Mouse (Mus musculus): Measurements from ENCODE around the gene Pfkfb2. TPM values are rescaled to one million over a fixed set of nuclear protein-coding genes. Genes with fewer than 3 reads are reported as not detected.

The Pfkfb2 gene
- 21.3 and 21.5 TPM in 2 replicates for polyA plus RNA-seq (2015; fragmentation: Nextera tagmentation; extraction: Ambion mirVana)

DNA sequence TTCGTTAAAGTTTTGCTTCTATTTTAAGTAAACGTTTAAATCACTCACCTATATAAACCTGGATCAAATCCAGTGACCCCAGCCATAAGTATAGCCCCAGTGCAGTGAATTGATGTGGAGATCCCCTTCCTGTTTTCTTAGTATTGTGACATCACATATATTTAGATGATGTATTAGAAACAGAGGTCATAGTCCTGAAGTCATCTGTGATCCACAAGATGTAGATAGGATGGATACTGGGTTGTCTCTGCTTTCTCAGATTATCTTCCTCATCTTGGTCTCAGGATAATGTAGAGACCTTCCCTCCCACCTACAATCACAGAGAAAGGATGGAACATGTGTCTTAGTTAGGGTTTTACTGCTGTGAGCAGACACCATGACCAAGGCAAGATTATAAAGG, at the start of gene Pfkfb2:
Gene Pfkfb2, minus strand, starts transcription at position 101 of the 400 bp plus-strand sequence.
- Histone ChIP-seq H3K27me3 (no peaks in the 10 kb centered on the region), H3K9me3 (no peaks in the 10 kb centered on the region), H3K4me2 (replicated peaks) (no peak within 1 kb of the TSS), H3K36me3 (no peaks in the 10 kb centered on the region), H3K9ac (replicated peaks) (no peak within 1 kb of the TSS), H3K4me1 (replicated peaks) (0 out of 2 replicates have a peak, but pooled peaks cover 12% of the 10 kb centered on the region), H3K4me3 (replicated peaks) (no peak within 1 kb of the TSS), H3K27ac (no peak within 1 kb of the TSS)
- 89% methylated on average over 2 of the region's 2 CpGs for WGBS
- ATAC-seq: no peak

DNA sequence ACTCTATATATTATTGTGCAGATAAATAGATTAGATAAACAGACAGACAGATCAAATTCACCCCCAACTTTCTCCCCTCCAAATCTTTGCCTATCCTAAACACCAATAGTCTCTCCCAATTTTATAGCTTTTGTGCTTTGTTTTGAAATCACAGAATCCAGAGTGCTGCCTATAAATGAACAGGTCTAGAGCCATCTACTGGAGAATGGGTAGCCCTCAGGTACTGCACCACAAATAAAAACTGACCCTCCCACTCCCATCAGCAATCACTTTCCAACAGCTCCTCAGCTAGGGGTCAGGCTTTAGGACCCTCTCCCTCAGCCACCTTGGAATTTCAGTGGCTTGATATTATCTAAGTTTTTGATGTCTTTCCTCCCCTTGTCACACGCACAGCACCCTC, 47.6 kb upstream of the Pfkfb2 start:
- no peak overlapping the region for H3K9ac ChIP-seq (replicated peaks)
- H3K9me3 ChIP-seq: no peaks in the 10 kb centered on the region
- no peaks in the 10 kb centered on the region for H3K27me3 ChIP-seq
- ATAC-seq: no peak
- no peak overlapping the region for H3K27ac ChIP-seq
- no peaks in the 10 kb centered on the region for H3K36me3 ChIP-seq
- H3K4me1 ChIP-seq (replicated peaks): 0 out of 2 replicates have a peak, but pooled peaks cover 10% of the 10 kb centered on the region
- H3K4me2 ChIP-seq (replicated peaks): no peak overlapping the region
- H3K4me3 ChIP-seq (replicated peaks): no peak overlapping the region
- WGBS: 89% methylated on average over 1 of the region's 1 CpGs

DNA sequence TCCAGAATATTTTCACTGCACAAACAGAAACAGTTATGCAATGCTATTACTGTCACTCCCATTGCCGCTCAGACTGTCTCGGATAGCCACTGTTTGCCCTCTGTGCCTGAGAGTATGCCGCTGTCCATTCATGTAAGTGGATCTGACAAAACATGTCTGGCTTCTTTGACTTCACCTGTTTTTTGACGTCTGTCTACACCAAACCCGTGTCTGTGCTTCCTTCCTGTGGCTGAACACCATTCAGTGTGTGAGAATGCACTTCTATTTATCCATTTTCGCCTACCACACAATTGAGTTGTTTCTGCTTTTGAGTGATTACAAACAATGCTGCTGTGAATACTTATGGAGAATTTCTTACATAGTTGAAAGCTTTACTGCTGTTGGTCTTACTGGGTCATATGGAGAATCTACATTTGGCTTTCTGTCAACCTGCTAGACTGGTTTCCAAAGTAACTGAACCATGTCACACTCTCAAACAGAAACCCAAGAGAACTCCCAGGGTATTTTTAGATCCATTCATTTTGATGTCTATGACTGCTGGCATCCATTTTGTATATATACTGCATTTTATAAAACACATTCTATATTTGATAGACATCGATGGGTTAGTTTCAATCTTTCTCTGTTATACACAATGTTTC, 46.8 kb upstream of the Pfkfb2 start:
- no peaks in the 10 kb centered on the region for H3K9me3 ChIP-seq
- H3K27me3 ChIP-seq: no peaks in the 10 kb centered on the region
- no peaks in the 10 kb centered on the region for H3K36me3 ChIP-seq
- WGBS: 78% methylated on average over 7 of the region's 7 CpGs
- no peak overlapping the region for H3K27ac ChIP-seq
- no peak overlapping the region for H3K4me3 ChIP-seq (replicated peaks)
- 0 out of 2 replicates have a peak, but pooled peaks cover 10% of the 10 kb centered on the region for H3K4me1 ChIP-seq (replicated peaks)
- H3K9ac ChIP-seq (replicated peaks): no peak overlapping the region
- H3K4me2 ChIP-seq (replicated peaks): no peak overlapping the region
- no peak for ATAC-seq

DNA sequence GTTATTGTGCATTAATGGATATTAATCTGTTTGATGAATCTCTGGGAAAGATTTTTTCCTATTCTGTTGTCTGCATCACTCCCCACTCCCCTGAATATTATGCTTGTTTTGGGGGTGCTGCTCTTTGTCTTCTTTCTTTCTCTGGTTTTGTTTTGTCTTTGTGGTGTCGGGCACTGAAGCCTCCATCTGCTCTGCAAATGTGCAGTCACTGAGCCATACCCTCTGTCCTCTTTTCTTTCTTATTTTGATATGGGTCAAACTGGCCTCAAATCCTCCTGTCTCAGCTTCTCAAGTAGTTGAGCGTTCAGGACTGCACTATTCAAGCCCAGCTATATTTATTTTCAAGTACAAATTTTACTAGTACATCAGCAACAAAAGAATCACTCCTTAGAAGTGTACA, 46.2 kb upstream of the Pfkfb2 start:
- WGBS: 38% methylated on average over 2 of the region's 2 CpGs
- 0 out of 2 replicates have a peak, but pooled peaks cover 10% of the 10 kb centered on the region for H3K4me1 ChIP-seq (replicated peaks)
- no peaks in the 10 kb centered on the region for H3K36me3 ChIP-seq
- H3K9ac ChIP-seq (replicated peaks): no peak overlapping the region
- no peak overlapping the region for H3K27ac ChIP-seq
- H3K9me3 ChIP-seq: no peaks in the 10 kb centered on the region
- no peak overlapping the region for H3K4me2 ChIP-seq (replicated peaks)
- no peak for ATAC-seq
- no peaks in the 10 kb centered on the region for H3K27me3 ChIP-seq
- H3K4me3 ChIP-seq (replicated peaks): no peak overlapping the region

DNA sequence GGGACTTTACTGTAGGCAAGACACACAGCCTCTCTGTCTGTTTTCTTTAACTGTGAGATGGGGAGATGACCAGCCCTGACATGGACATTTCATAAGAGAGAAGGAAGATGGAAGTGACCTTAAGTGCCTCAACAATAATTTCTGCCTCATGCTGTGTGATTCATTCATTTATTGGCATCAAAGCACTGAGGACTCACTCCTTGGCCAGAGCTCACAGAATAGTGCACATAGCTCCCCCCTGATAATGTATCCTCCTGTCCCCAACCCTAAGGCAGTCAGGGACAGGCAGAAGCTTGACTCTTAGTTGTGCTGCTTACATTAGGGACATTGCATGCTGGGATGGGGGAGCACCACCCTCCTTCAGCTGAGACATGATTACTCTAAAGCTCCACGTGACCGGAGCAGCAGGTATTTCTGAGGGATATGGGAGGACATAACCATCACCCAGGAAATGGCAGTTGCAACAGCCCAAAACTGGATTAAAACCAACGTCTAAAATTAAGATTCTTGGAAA, 42.0 kb upstream of the Pfkfb2 start:
- 0 out of 2 replicates have a peak, but pooled peaks cover 10% of the 10 kb centered on the region for H3K4me1 ChIP-seq (replicated peaks)
- no peak overlapping the region for H3K4me2 ChIP-seq (replicated peaks)
- H3K4me3 ChIP-seq (replicated peaks): no peak overlapping the region
- H3K27ac ChIP-seq: no peak overlapping the region
- ATAC-seq: no peak
- WGBS: 81% methylated on average over 3 of the region's 3 CpGs
- no peaks in the 10 kb centered on the region for H3K36me3 ChIP-seq
- H3K27me3 ChIP-seq: no peaks in the 10 kb centered on the region
- H3K9ac ChIP-seq (replicated peaks): no peak overlapping the region
- no peaks in the 10 kb centered on the region for H3K9me3 ChIP-seq

DNA sequence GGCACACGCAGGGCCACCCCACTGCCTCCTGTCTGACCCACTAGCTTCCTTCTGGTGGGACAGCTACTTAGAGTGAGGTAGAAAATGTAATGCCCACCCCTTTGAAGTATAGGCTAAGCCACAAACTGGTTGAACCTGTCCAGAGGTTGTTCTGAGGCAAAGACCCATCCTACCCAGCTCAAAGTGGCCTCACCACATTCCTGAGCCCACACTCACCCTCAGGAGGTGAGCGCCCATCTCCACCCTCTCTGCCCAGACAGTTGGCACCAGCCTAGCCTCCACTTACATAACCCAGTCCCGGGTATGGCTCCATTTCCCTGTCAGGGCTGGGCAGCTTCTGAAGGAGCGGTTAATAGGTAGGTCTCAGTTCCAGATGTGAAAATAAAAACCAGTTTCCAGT, 41.4 kb upstream of the Pfkfb2 start:
- no peak overlapping the region for H3K4me3 ChIP-seq (replicated peaks)
- no peak overlapping the region for H3K9ac ChIP-seq (replicated peaks)
- no peak overlapping the region for H3K4me2 ChIP-seq (replicated peaks)
- 85% methylated on average over 4 of the region's 4 CpGs for WGBS
- H3K27me3 ChIP-seq: no peaks in the 10 kb centered on the region
- 0 out of 2 replicates have a peak, but pooled peaks cover 6% of the 10 kb centered on the region for H3K4me1 ChIP-seq (replicated peaks)
- no peak for ATAC-seq
- no peak overlapping the region for H3K27ac ChIP-seq
- H3K9me3 ChIP-seq: no peaks in the 10 kb centered on the region
- no peaks in the 10 kb centered on the region for H3K36me3 ChIP-seq

DNA sequence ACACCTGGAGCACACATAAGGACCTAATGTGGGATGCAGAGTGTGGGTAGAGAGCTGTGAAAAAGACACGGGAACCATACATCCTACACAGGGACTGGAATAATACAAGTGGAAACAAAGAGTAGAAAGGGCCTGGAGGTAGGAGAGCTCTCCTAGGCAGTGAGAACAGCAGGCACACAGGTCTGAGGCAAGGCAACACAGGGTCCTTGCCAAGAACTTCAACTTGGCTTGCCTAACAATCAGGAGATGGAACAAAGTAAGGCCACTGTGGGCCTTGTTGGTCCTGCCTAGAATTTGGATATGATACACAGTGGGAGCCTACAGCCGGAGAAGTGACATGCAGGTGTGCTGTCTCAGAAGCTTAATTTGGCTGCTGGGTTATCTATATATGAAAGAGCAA, 40.9 kb upstream of the Pfkfb2 start:
- no peak for ATAC-seq
- Histone ChIP-seq H3K36me3 (no peaks in the 10 kb centered on the region), H3K27me3 (no peaks in the 10 kb centered on the region), H3K4me2 (replicated peaks) (no peak overlapping the region), H3K9ac (replicated peaks) (no peak overlapping the region), H3K4me1 (replicated peaks) (0 out of 2 replicates have a peak, but pooled peaks cover 2% of the 10 kb centered on the region), H3K9me3 (no peaks in the 10 kb centered on the region), H3K4me3 (replicated peaks) (no peak overlapping the region), H3K27ac (no peak overlapping the region)
- 86% methylated on average over 2 of the region's 2 CpGs for WGBS

DNA sequence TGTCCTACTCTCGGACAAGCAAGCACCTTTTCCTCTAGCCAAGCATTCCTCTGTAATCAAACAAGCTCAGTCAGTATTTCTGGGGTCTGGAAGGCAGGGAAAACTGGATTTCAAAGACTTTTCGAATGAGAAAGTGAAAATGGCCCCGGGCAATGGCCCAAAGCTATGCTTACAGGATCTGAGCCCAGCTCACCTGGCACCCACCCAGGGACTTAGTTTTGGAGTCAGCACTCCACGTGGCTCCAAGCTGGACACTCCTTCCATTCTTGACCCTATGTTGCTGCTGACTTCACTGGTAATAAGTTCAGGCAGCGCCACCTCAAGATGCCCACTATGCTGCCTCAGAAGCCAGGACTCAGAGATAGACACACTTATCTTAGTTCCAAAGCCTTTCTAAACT, 38.0 kb upstream of the Pfkfb2 start:
- Histone ChIP-seq H3K36me3 (no peaks in the 10 kb centered on the region), H3K27ac (no peak overlapping the region), H3K9ac (replicated peaks) (no peak overlapping the region), H3K4me1 (replicated peaks) (no peaks in the 10 kb centered on the region), H3K4me2 (replicated peaks) (no peak overlapping the region), H3K4me3 (replicated peaks) (no peak overlapping the region), H3K9me3 (no peaks in the 10 kb centered on the region), H3K27me3 (no peaks in the 10 kb centered on the region)
- 85% methylated on average over 5 of the region's 5 CpGs for whole genome bisulfite sequencing
- ATAC-seq: no peak

DNA sequence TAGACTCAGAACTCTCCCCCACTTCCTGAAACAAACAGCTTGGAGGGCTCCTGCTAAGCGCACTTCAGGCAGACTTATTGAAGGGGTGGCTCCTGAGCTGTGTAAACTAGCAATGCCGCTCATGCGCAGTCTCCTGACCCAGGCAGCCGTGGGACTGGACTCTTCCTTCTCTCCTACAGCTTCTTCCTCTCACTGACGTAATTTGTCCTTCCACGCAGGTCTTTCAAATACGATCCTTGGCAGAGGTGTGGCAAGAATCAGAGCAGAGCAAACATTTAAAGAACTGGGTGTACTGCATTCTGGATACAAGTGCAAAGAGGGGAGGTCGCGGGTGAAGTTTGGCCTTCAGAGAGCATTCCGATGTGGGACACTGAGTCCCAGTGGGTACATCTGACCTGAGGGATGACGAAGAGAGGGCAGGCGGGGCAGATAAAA, 35.0 kb upstream of the Pfkfb2 start:
- ATAC-seq: no peak
- Histone ChIP-seq H3K4me1 (replicated peaks) (no peaks in the 10 kb centered on the region), H3K27me3 (no peaks in the 10 kb centered on the region), H3K4me2 (replicated peaks) (no peak overlapping the region), H3K9me3 (no peaks in the 10 kb centered on the region), H3K27ac (no peak overlapping the region), H3K36me3 (no peaks in the 10 kb centered on the region), H3K9ac (replicated peaks) (no peak overlapping the region), H3K4me3 (replicated peaks) (no peak overlapping the region)
- 88% methylated on average over 12 of the region's 12 CpGs for WGBS

DNA sequence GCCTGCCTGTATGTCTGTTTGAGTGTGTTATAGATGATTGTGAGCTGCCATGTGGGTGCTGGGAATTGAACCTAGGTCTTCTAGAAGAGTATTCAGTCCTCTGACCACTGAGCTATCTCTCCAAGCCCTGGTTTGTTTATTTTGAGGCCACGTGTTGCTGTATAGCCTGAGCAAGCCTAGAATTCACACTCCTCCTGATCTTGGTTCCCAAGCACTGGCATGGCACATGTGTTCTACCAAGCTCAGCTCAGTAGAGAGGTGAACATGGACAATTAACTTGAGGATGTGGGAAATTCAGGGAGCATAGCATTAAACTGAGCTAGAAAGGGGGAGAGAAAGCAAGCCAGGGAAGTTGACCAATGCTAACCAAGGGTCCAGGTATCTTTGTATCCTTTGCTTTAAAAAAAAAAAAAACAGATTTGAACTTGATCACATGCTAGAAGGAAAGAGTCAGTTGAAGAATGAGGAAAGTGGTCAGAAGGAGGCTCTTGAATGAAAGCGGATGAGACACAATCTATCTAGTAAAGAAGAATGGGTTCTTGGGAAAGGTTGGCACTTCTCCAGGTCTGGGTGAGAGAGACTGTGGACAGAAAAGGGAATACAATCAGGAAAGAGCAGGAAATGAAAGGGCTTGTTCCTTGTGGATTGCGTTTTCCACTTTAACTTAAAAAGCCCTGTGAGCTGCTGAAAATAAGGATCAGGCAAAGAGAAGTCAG, 33.1 kb upstream of the Pfkfb2 start:
- no peak for ATAC-seq
- no peak overlapping the region for H3K4me3 ChIP-seq (replicated peaks)
- no peaks in the 10 kb centered on the region for H3K27me3 ChIP-seq
- WGBS: 85% methylated on average over 3 of the region's 3 CpGs
- no peak overlapping the region for H3K27ac ChIP-seq
- no peaks in the 10 kb centered on the region for H3K36me3 ChIP-seq
- no peaks in the 10 kb centered on the region for H3K9me3 ChIP-seq
- no peaks in the 10 kb centered on the region for H3K4me1 ChIP-seq (replicated peaks)
- no peak overlapping the region for H3K9ac ChIP-seq (replicated peaks)
- no peak overlapping the region for H3K4me2 ChIP-seq (replicated peaks)

DNA sequence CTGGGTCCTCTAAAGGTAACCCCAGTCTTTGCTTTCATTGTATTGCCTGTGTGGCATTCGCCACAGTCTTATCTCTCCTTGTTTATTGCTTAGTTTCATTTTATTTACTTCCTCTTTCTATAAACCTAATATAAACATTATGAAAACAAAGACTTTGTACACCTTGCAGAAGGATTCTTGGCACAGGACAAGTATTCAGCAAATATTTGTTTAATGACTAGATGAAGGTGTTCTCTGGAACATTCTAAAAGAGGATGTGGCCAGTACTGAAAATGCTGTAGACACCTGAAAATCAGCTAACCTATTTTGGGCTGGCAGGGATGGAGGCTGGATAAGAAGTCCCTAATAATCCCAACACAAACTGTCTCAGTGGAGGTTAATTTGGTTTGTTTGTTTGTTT, 32.5 kb upstream of the Pfkfb2 start:
- no peak for ATAC-seq
- no peaks in the 10 kb centered on the region for H3K27me3 ChIP-seq
- 91% methylated on average over 1 of the region's 1 CpGs for WGBS

DNA sequence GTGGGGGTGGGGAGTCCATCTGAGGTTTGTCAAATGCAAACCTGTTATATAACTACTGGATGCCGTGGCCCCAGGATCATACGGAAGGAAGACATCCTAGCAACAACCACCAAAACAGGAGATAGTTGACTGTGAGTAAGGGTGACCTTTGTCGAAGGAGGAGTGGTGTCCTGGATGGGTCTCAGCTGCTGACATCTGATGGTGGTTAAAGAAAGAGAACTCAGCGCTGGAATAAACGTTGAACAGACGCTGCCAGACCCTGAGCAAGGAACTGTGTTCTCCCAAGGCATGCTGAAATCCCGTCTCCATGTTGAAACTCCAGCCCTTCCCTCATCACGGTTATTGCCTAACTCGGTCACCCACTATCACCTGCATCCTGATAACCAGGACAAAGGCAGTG, 30.6 kb upstream of the Pfkfb2 start:
- H3K27me3 ChIP-seq: no peaks in the 10 kb centered on the region
- H3K4me3 ChIP-seq (replicated peaks): no peak overlapping the region
- no peak overlapping the region for H3K4me2 ChIP-seq (replicated peaks)
- no peak overlapping the region for H3K9ac ChIP-seq (replicated peaks)
- no peaks in the 10 kb centered on the region for H3K4me1 ChIP-seq (replicated peaks)
- H3K27ac ChIP-seq: no peak overlapping the region
- no peaks in the 10 kb centered on the region for H3K9me3 ChIP-seq
- 90% methylated on average over 9 of the region's 9 CpGs for WGBS
- no peaks in the 10 kb centered on the region for H3K36me3 ChIP-seq
- ATAC-seq: no peak

More for the DNA sequence above, 32.5 kb upstream of the Pfkfb2 start:
- H3K36me3 ChIP-seq: no peaks in the 10 kb centered on the region
- no peaks in the 10 kb centered on the region for H3K9me3 ChIP-seq
- no peak overlapping the region for H3K27ac ChIP-seq
- H3K4me2 ChIP-seq (replicated peaks): no peak overlapping the region
- H3K4me1 ChIP-seq (replicated peaks): no peaks in the 10 kb centered on the region
- no peak overlapping the region for H3K9ac ChIP-seq (replicated peaks)
- H3K4me3 ChIP-seq (replicated peaks): no peak overlapping the region

All from midbrain, embryonic 13.5 days (tissue).